Mouse (Mus musculus): ENCODE measurements around the gene Erp27.

GRCm38 (mm10) chr6:136964609-136965510, 42.9 kb upstream of the Erp27 start:
- TF ChIP-seq CTCF (IDR thresholded peaks at IDR 0.05) (peak; percentile 37), EP300 (IDR thresholded peaks at IDR 0.05) (no peak)
